Mouse (Mus musculus) hindbrain, embryonic 14.5 days (tissue): Measurements from ENCODE around the gene Notch1. TPM values are rescaled to one million over a fixed set of nuclear protein-coding genes. Genes with fewer than 3 reads are reported as not detected.

ENCODE experiments used
- ATAC-seq: fragments of 200-750 bp; cut with Nextera tagmentation; 2 replicates; pipeline ENCODE4 v1.8.0; 2017; ENCODE audit warnings: moderate number of reproducible peaks, mild to moderate bottlenecking, moderate TSS enrichment, moderate library complexity; ENCODE audit not compliant: low FRiP score
- DNase-seq: peaks from one replicate; pipeline ENCODE4 v3.0.0-alpha.2; 2015; ENCODE audit warnings: low spot score
- H3K27ac ChIP-seq: fragments of 300-500 bp; sonication (generic); 2 replicates; pipeline ENCODE4 v1.5.1; 2014; ENCODE audit warnings: mild to moderate bottlenecking, moderate library complexity
- H3K27me3 ChIP-seq: fragments of 300-500 bp; sonication (generic); 2 replicates; pipeline ENCODE4 v1.6.1; 2014; ENCODE audit warnings: mild to moderate bottlenecking, low read length, mixed read lengths; ENCODE audit not compliant: control insufficient read depth, insufficient read depth
- H3K36me3 ChIP-seq: fragments of 300-500 bp; sonication (generic); replicated peaks from 2 replicates; pipeline ENCODE4 v1.6.1; 2014; ENCODE audit not compliant: control insufficient read depth, insufficient read depth
- H3K4me1 ChIP-seq: fragments of 300-500 bp; sonication (generic); replicated peaks from 2 replicates; pipeline ENCODE4 v1.6.1; 2014; ENCODE audit warnings: antibody characterized with exemption, low read length, mixed read lengths; ENCODE audit not compliant: control insufficient read depth, insufficient read depth
- H3K4me2 ChIP-seq: fragments of 300-500 bp; sonication (generic); replicated peaks from 2 replicates; pipeline ENCODE4 v1.6.1; 2014; ENCODE audit warnings: mild to moderate bottlenecking, moderate library complexity
- H3K4me3 ChIP-seq: fragments of 300-500 bp; sonication (generic); replicated peaks from 2 replicates; pipeline ENCODE4 v1.5.1; 2014; ENCODE audit warnings: mild to moderate bottlenecking, low read length
- H3K9ac ChIP-seq: fragments of 300-500 bp; sonication (generic); 2 replicates; pipeline ENCODE4 v1.6.1; 2014
- H3K9me3 ChIP-seq: fragments of 300-500 bp; sonication (generic); 2 replicates; pipeline ENCODE4 v1.6.1; 2016; ENCODE audit warnings: low read length; ENCODE audit not compliant: control insufficient read depth
- WGBS: fragments of 180-500 bp; shearing (Covaris S2); extraction: QIAGEN DNeasy Blood & Tissue Kit; methylation state at CpG from one replicate; pipeline ENCODE4 v1.1.7; 2014; 5-methylcytosine and 5-hydroxymethylcytosine counted together
- polyA plus RNA-seq: library from polyadenylated mRNA; unstranded; fragments of >200 nt; fragmentation: Nextera tagmentation; extraction: Ambion mirVana; gene quantifications from 2 replicates; pipeline ENCODE4 v1.2.1, GENCODE M21; 2014

The Notch1 gene
- polyA plus RNA-seq, 1 experiment from 2014 or later: 23.3 TPM

- Histone ChIP-seq H3K27me3 (peaks cover 26% of the 10 kb centered on the region), H3K27ac (no peak overlapping the region), H3K4me3 (no peak overlapping the region), H3K9me3 (no peaks in the 10 kb centered on the region), H3K4me1 (peaks cover 54% of the 10 kb centered on the region), H3K4me2 (no peak overlapping the region), H3K36me3 (no peaks in the 10 kb centered on the region; the same call in 1 of the 2 replicates), H3K9ac (no peak overlapping the region)
- ATAC-seq (no peak), DNase-seq (no peak)
- WGBS: 67% methylated on average over 9 of the region's 9 CpGs
These were observed 11.5 kb downstream of the Notch1 start for GRCm38 (mm10) chr2:26504772-26505480.

DNA sequence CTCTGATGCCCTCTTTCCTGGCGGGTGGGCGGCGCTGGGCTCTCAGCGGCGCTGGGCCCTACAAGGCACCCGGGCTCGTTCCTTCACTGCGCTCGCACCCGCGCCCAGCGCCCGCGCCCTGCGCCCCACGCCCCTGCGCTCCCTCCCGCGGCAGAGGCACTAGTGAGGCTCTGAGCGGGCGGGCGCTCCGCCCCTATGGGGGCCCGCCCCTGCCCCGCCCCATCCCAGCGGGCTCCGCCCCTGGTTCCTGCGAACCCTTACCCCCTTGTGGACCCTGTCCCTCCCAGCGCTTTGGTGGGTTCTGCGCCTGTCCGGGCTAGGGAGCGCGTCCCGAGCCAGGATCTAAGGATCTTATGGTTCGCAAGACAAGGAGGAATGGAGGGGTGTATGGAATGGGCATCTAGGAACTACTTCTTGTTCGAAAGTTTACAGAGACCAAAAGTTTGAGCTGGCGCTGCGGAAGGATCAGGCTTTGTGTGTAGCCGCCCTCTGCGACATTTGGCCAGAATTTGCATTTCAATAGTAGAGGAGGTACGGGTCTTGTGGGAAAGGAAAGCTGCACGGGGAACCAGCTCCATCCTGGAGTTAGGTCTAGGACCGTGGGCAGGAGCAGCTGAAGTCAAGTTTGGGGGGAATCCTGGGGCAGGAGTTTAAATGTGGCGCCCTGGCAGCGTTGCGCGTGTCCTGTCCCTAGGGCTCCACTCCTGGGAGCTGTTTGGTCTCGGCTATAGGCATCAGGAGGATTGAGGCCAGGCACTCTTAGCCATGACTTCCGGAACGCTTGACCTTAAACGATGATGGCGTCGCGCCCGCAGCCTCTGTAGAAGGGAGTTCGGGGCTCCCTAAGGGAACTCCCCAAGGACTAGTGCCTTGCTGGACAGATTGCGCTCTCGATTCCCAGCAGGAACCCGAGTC, 12.5 kb downstream of the Notch1 start:
- peak overlapping the region; percentile 78 for H3K4me2 ChIP-seq
- ATAC-seq (peak; percentile 52; the same call in 1 of the 2 replicates), DNase-seq (peak; percentile 66)
- H3K9ac ChIP-seq: peak overlapping the region; percentile 67
- peaks cover 26% of the 10 kb centered on the region for H3K27me3 ChIP-seq
- H3K9me3 ChIP-seq: no peaks in the 10 kb centered on the region
- H3K27ac ChIP-seq: peak overlapping the region; percentile 79
- peak overlapping the region; percentile 56 for H3K4me3 ChIP-seq
- WGBS: 1% methylated on average over 59 of the region's 59 CpGs
- peaks cover 64% of the 10 kb centered on the region for H3K4me1 ChIP-seq
- H3K36me3 ChIP-seq: no peaks in the 10 kb centered on the region; the same call in 1 of the 2 replicates

DNA sequence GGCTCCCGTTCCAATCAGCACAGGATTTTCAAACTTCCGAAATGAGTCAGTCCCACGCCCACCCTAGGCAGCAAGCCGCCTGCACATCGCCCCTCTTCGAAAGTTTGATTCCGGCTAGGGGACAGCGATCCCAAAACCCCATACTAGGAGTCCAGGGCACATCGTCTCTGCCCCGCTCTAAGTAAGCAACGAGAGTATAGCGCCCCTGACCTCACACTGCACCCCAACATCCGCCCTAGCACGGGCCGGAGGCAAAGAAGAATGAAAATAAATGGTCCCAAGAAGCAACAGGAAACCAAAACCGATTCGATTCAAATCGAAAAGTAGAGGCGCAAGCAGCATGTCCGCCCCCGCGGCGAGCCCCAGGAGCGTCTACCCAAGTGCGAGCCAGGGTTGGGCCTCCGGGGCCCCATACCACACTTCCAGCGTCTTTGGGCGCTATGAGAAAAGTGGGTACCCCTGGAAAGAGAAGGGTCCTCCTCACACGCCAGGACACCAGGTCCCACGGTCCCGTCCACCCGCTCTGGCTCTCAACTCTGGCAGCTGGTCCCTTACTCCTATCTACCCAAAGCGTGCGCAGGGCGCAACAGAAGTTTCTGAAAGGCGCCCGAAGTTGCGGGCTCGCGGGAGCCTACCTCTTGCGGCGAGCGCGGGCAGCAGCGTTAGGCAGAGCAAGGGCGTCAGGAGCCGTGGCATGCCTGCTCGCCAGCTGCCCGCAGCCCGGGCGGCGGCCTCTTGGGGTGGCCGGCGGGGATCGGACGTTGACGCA, 13.4 kb downstream of the Notch1 start:
- Histone ChIP-seq H3K9me3 (no peaks in the 10 kb centered on the region), H3K9ac (peak overlapping the region; percentile 67), H3K4me2 (peak overlapping the region; percentile 78), H3K27me3 (peaks cover 26% of the 10 kb centered on the region), H3K36me3 (no peaks in the 10 kb centered on the region; the same call in 1 of the 2 replicates), H3K4me1 (peaks cover 73% of the 10 kb centered on the region), H3K4me3 (peak overlapping the region; percentile 56), H3K27ac (peak overlapping the region; percentile 79)
- under 1% methylated on average over 57 of the region's 57 CpGs for WGBS
- DNase-seq (no peak), ATAC-seq (no peak)

- Histone ChIP-seq H3K27ac (peak overlapping the region; percentile 79), H3K27me3 (peaks cover 26% of the 10 kb centered on the region), H3K9ac (peak overlapping the region; percentile 67), H3K4me2 (peak overlapping the region; percentile 78), H3K4me1 (peaks cover 79% of the 10 kb centered on the region), H3K9me3 (no peaks in the 10 kb centered on the region), H3K36me3 (no peaks in the 10 kb centered on the region; the same call in 1 of the 2 replicates), H3K4me3 (peak overlapping the region; percentile 56)
- no peak for DNase-seq
- peak; percentile 22; the same call in 1 of the 2 replicates for ATAC-seq
- WGBS: under 1% methylated on average over 33 of the region's 33 CpGs
These were observed 14.1 kb downstream of the Notch1 start for GRCm38 (mm10) chr2:26502299-26502862.

- Histone ChIP-seq H3K4me2 (peak overlapping the region; percentile 78), H3K27ac (peak overlapping the region; percentile 79), H3K9me3 (no peaks in the 10 kb centered on the region), H3K36me3 (no peaks in the 10 kb centered on the region; the same call in 1 of the 2 replicates), H3K4me1 (peaks cover 81% of the 10 kb centered on the region), H3K9ac (peak overlapping the region; percentile 67), H3K4me3 (peak overlapping the region; percentile 56), H3K27me3 (peaks cover 26% of the 10 kb centered on the region)
- 1% methylated on average over 15 of the region's 15 CpGs for WGBS
- peak; percentile 67 for DNase-seq
- peak; percentile 39; the same call in 1 of the 2 replicates for ATAC-seq
These were observed 14.8 kb downstream of the Notch1 start for GRCm38 (mm10) chr2:26501651-26502141.

DNA sequence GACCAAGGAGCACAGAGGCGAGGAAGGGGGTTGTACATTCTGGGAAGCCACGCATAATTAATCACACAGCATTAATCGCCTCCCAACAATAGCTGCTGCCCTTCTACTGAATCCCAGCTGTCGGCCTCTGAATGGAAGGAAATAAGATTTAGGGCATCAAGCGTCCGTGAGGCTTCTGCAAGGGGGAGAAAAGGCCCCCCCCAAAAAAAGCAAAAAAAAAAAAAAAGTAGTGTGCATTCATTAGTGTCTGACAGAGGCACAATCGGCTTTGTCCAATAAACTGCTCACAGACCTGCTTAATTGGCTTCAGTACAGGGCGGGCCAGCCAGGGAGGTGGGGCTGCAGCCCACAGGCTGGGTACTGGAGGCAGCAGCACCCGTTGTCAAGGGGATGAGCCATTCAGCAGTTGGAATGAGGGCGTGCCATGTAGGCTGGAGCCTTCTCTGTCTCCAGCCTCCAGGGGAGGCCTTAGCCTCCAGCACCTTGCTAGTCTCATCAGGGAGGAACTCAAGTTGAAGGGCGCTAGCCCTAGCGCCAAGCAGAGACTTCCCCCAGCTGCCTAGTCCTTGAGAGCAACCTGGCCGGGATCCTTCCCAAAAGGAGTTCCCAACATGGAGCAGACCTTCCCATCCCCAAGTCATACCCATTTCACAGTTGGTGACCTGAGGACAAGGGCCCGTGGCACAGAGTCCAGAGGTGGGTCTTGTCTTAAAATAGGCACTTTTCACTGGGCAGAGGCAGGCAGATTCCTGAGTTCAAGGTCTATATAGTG, 15.7 kb downstream of the Notch1 start:
- H3K9me3 ChIP-seq: no peaks in the 10 kb centered on the region
- peak overlapping the region; percentile 56 for H3K4me3 ChIP-seq
- peak overlapping the region; percentile 78 for H3K4me2 ChIP-seq
- WGBS: 9% methylated on average over 14 of the region's 14 CpGs
- H3K27ac ChIP-seq: peak overlapping the region; percentile 79
- no peaks in the 10 kb centered on the region; the same call in 1 of the 2 replicates for H3K36me3 ChIP-seq
- ATAC-seq (peak; percentile 82), DNase-seq (peak; percentile 74)
- H3K4me1 ChIP-seq: peaks cover 86% of the 10 kb centered on the region
- H3K27me3 ChIP-seq: peaks cover 26% of the 10 kb centered on the region
- H3K9ac ChIP-seq: 0 out of 2 replicates have a peak overlapping the region, but pooled peaks have one; percentile 67

DNA sequence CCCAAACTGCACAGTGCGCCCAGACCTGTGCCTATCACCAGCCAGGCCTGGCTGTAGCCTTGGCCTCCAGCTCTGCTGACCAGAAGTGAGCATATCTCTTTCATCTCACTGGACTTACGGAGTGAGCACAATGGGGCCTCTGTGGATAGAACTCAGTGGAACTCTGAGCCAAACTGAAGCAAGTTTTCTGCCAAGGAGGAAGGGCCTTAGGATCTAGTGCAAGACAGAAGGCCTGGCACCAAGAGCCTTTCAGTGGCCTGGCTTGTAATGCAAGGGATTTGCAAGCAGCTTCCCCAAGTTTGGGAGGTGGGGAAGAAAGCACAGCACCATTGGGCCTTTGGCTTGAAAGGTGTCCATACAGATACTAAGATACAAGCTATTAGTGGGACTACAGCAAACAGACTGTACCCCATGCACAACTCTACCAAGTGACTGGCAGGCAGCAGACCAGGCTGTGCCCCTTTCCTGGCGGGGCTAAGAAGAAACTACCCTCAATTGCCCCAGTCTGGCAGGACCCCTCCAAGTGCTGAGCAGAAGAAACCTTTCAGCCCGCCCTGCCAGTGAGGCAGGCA, 16.4 kb downstream of the Notch1 start:
- Histone ChIP-seq H3K27me3 (peaks cover 26% of the 10 kb centered on the region), H3K4me2 (peak overlapping the region; percentile 78), H3K9me3 (no peaks in the 10 kb centered on the region), H3K4me3 (0 out of 2 replicates have a peak overlapping the region, but pooled peaks have one; percentile 56), H3K36me3 (no peaks in the 10 kb centered on the region; the same call in 1 of the 2 replicates), H3K4me1 (peaks cover 88% of the 10 kb centered on the region), H3K27ac (peak overlapping the region; percentile 79), H3K9ac (0 out of 2 replicates have a peak overlapping the region, but pooled peaks have one; percentile 1)
- peak; percentile 55 for DNase-seq
- no peak for ATAC-seq
- WGBS: 39% methylated on average over 4 of the region's 4 CpGs
